Mouse (Mus musculus) hindbrain, embryonic 10.5 days (tissue): ENCODE measurements around the gene Ms4a12. TPM values are rescaled to one million over a fixed set of nuclear protein-coding genes. Genes with fewer than 3 reads are reported as not detected.
"Not testable (repeated sequence)": the region's sequence is repeated elsewhere in the genome, so short reads cannot be mapped to it uniquely, and the experiment has no call there.

Experiments
- DNase-seq: peaks from one replicate; pipeline ENCODE4 v3.0.0-alpha.2; 2017; ENCODE audit warnings: low spot score
- H3K27ac ChIP-seq: fragments of 300-500 bp; sonication (generic); 2 replicates; pipeline ENCODE4 v1.5.1; 2016; ENCODE audit warnings: mild to moderate bottlenecking, moderate library complexity
- H3K27me3 ChIP-seq: fragments of 300-500 bp; sonication (generic); 2 replicates; pipeline ENCODE4 v1.6.1; 2016; ENCODE audit warnings: mild to moderate bottlenecking; ENCODE audit not compliant: poor library complexity, insufficient read depth, severe bottlenecking
- H3K36me3 ChIP-seq: fragments of 300-500 bp; sonication (generic); 2 replicates; pipeline ENCODE4 v1.6.1; 2016; ENCODE audit warnings: mild to moderate bottlenecking, moderate library complexity
- H3K4me1 ChIP-seq: fragments of 300-500 bp; sonication (generic); replicated peaks from 2 replicates; pipeline ENCODE4 v1.6.1; 2016; ENCODE audit warnings: mild to moderate bottlenecking
- H3K4me3 ChIP-seq: fragments of 300-500 bp; sonication (generic); 2 replicates; pipeline ENCODE4 v1.5.1; 2016; ENCODE audit warnings: mild to moderate bottlenecking, moderate library complexity
- H3K9me3 ChIP-seq: fragments of 300-500 bp; sonication (generic); 2 replicates; pipeline ENCODE4 v1.6.1; 2016; ENCODE audit warnings: mild to moderate bottlenecking, moderate library complexity
- WGBS: fragments of 180-500 bp; shearing (Covaris S2); methylation state at CpG from one replicate; pipeline ENCODE4 v1.1.7; 2016; 5-methylcytosine and 5-hydroxymethylcytosine counted together
- polyA plus RNA-seq: library from polyadenylated mRNA; unstranded; fragments of >200 nt; fragmentation: Nextera tagmentation; extraction: Ambion mirVana; gene quantifications from 2 replicates; pipeline ENCODE4 v1.2.1, GENCODE M21; 2016

Ms4a12 gene
- not detected in 2 replicates for polyA plus RNA-seq

- Histone ChIP-seq H3K9me3 (no peaks in the 10 kb centered on the region), H3K4me3 (no peak within 1 kb of the TSS), H3K27ac (no peak within 1 kb of the TSS), H3K4me1 (no peaks in the 10 kb centered on the region), H3K36me3 (no peaks in the 10 kb centered on the region), H3K27me3 (no peaks in the 10 kb centered on the region)
- 78% methylated on average over 5 of the region's 5 CpGs for WGBS
- DNase-seq = no peak
Observed at GRCm38 (mm10) chr19:11232348-11232747, at the start of gene Ms4a12. TSS of gene Ms4a12 (minus strand) at chr19:11232448.

- DNase-seq = no peak
- H3K4me1 ChIP-seq = no peaks in the 10 kb centered on the region
- no peak overlapping the region for H3K27ac ChIP-seq
- no peaks in the 10 kb centered on the region for H3K36me3 ChIP-seq
- H3K4me3 ChIP-seq = no peak overlapping the region
- WGBS = 85% methylated on average over 3 of the region's 3 CpGs
- no peaks in the 10 kb centered on the region for H3K9me3 ChIP-seq
- H3K27me3 ChIP-seq = no peaks in the 10 kb centered on the region
Observed at GRCm38 (mm10) chr19:11280223-11280622, 48.0 kb upstream of the Ms4a12 start.

- H3K9me3 ChIP-seq = no peaks in the 10 kb centered on the region
- H3K4me1 ChIP-seq = no peaks in the 10 kb centered on the region
- 77% methylated on average over 5 of the region's 5 CpGs for WGBS
- no peak for DNase-seq
- no peak overlapping the region for H3K4me3 ChIP-seq
- H3K36me3 ChIP-seq = no peaks in the 10 kb centered on the region
- no peak overlapping the region for H3K27ac ChIP-seq
- H3K27me3 ChIP-seq = no peaks in the 10 kb centered on the region
Observed at GRCm38 (mm10) chr19:11276431-11276830, 44.2 kb upstream of the Ms4a12 start.

- Histone ChIP-seq H3K27ac (no peak overlapping the region), H3K4me3 (no peak overlapping the region), H3K36me3 (no peaks in the 10 kb centered on the region), H3K4me1 (no peaks in the 10 kb centered on the region), H3K27me3 (no peaks in the 10 kb centered on the region), H3K9me3 (no peaks in the 10 kb centered on the region)
- no peak for DNase-seq
- WGBS = 80% methylated on average over 4 of the region's 4 CpGs
Observed at GRCm38 (mm10) chr19:11266956-11267355, 34.7 kb upstream of the Ms4a12 start.

GRCm38 (mm10) chr19:11266052-11266845 lies 34.0 kb upstream of the Ms4a12 start, which contains the start of gene Ms4a1:
TSS of gene Ms4a1 (minus strand) at chr19:11266241.
- Histone ChIP-seq H3K9me3 (no peaks in the 10 kb centered on the region), H3K4me1 (no peaks in the 10 kb centered on the region), H3K4me3 (no peak within 1 kb of the TSS), H3K27ac (no peak within 1 kb of the TSS), H3K27me3 (no peaks in the 10 kb centered on the region), H3K36me3 (no peaks in the 10 kb centered on the region)
- WGBS = 88% methylated on average over 8 of the region's 8 CpGs
- DNase-seq = no peak

- no peaks in the 10 kb centered on the region for H3K27me3 ChIP-seq
Observed at GRCm38 (mm10) chr19:11264602-11265185, 32.4 kb upstream of the Ms4a12 start.

GRCm38 (mm10) chr19:11263549-11263948 lies 31.3 kb upstream of the Ms4a12 start:
- WGBS = 88% methylated on average over 3 of the region's 3 CpGs

More at GRCm38 (mm10) chr19:11264602-11265185, 32.4 kb upstream of the Ms4a12 start:
- Histone ChIP-seq H3K27ac (no peak overlapping the region), H3K9me3 (no peaks in the 10 kb centered on the region), H3K4me1 (no peaks in the 10 kb centered on the region), H3K36me3 (no peaks in the 10 kb centered on the region), H3K4me3 (no peak overlapping the region)
- DNase-seq = no peak
- 86% methylated on average over 9 of the region's 9 CpGs for WGBS

GRCm38 (mm10) chr19:11262932-11263331 lies 30.7 kb upstream of the Ms4a12 start:
- not testable (repeated sequence) for DNase-seq, H3K4me1 ChIP-seq, H3K4me3 ChIP-seq, H3K27me3 ChIP-seq, H3K36me3 ChIP-seq, H3K27ac ChIP-seq, H3K9me3 ChIP-seq
- 77% methylated on average over 4 of the region's 4 CpGs for WGBS

More at GRCm38 (mm10) chr19:11263549-11263948, 31.3 kb upstream of the Ms4a12 start:
- H3K36me3 ChIP-seq = no peaks in the 10 kb centered on the region
- H3K4me1 ChIP-seq = no peaks in the 10 kb centered on the region
- H3K9me3 ChIP-seq = no peaks in the 10 kb centered on the region
- H3K27ac ChIP-seq = no peak overlapping the region
- H3K4me3 ChIP-seq = no peak overlapping the region
- no peak for DNase-seq
- no peaks in the 10 kb centered on the region for H3K27me3 ChIP-seq

GRCm38 (mm10) chr19:11261522-11261921 lies 29.3 kb upstream of the Ms4a12 start:
- no peaks in the 10 kb centered on the region for H3K4me1 ChIP-seq

GRCm38 (mm10) chr19:11244230-11244629 lies 12.0 kb upstream of the Ms4a12 start:
- Histone ChIP-seq H3K27ac (no peak overlapping the region), H3K27me3 (no peaks in the 10 kb centered on the region), H3K9me3 (no peaks in the 10 kb centered on the region), H3K4me1 (no peaks in the 10 kb centered on the region), H3K36me3 (no peaks in the 10 kb centered on the region), H3K4me3 (no peak overlapping the region)
- DNase-seq = no peak

More at GRCm38 (mm10) chr19:11261522-11261921, 29.3 kb upstream of the Ms4a12 start:
- H3K36me3 ChIP-seq = no peaks in the 10 kb centered on the region
- no peak overlapping the region for H3K27ac ChIP-seq
- H3K4me3 ChIP-seq = no peak overlapping the region
- no peaks in the 10 kb centered on the region for H3K9me3 ChIP-seq
- H3K27me3 ChIP-seq = no peaks in the 10 kb centered on the region
- WGBS = 91% methylated on average over 2 of the region's 2 CpGs
- DNase-seq = no peak

- no peak overlapping the region for H3K4me3 ChIP-seq
- H3K27ac ChIP-seq = no peak overlapping the region
- no peaks in the 10 kb centered on the region for H3K9me3 ChIP-seq
- no peaks in the 10 kb centered on the region for H3K36me3 ChIP-seq
- DNase-seq = no peak
- WGBS = 68% methylated on average over 5 of the region's 5 CpGs
- H3K27me3 ChIP-seq = no peaks in the 10 kb centered on the region
- H3K4me1 ChIP-seq = no peaks in the 10 kb centered on the region
Observed at GRCm38 (mm10) chr19:11242560-11242959, 10.3 kb upstream of the Ms4a12 start.

GRCm38 (mm10) chr19:11235820-11236219 lies 3.6 kb upstream of the Ms4a12 start:
- no peak for DNase-seq
- no peaks in the 10 kb centered on the region for H3K27me3 ChIP-seq

GRCm38 (mm10) chr19:11234921-11235735 lies 2.9 kb upstream of the Ms4a12 start:
- 77% methylated on average over 5 of the region's 5 CpGs for WGBS
- DNase-seq = no peak
- Histone ChIP-seq H3K4me1 (no peaks in the 10 kb centered on the region), H3K27me3 (no peaks in the 10 kb centered on the region), H3K4me3 (no peak overlapping the region), H3K27ac (no peak overlapping the region), H3K36me3 (no peaks in the 10 kb centered on the region), H3K9me3 (no peaks in the 10 kb centered on the region)

More at GRCm38 (mm10) chr19:11235820-11236219, 3.6 kb upstream of the Ms4a12 start:
- no peaks in the 10 kb centered on the region for H3K4me1 ChIP-seq
- H3K27ac ChIP-seq = no peak overlapping the region
- H3K4me3 ChIP-seq = no peak overlapping the region
- no peaks in the 10 kb centered on the region for H3K36me3 ChIP-seq
- no peaks in the 10 kb centered on the region for H3K9me3 ChIP-seq
